Mouse (Mus musculus) urinary bladder, adult 2 months (tissue): ENCODE results near the gene Ppard. TPM values are rescaled to one million over a fixed set of nuclear protein-coding genes. Genes with fewer than 3 reads are reported as not detected.

Experiments
- DNase-seq: peaks from one replicate; pipeline ENCODE4 v3.0.0; 2022; ENCODE audit warnings: low spot score
- polyA plus RNA-seq: library from polyadenylated mRNA; depleted of rRNA; stranded (reverse); fragments of >200 nt; gene quantifications from 2 replicates; pipeline ENCODE4 v1.2.3, GENCODE M21; 2012

The Ppard gene
- polyA plus RNA-seq, 1 experiment, result 23.8 TPM

DNA sequence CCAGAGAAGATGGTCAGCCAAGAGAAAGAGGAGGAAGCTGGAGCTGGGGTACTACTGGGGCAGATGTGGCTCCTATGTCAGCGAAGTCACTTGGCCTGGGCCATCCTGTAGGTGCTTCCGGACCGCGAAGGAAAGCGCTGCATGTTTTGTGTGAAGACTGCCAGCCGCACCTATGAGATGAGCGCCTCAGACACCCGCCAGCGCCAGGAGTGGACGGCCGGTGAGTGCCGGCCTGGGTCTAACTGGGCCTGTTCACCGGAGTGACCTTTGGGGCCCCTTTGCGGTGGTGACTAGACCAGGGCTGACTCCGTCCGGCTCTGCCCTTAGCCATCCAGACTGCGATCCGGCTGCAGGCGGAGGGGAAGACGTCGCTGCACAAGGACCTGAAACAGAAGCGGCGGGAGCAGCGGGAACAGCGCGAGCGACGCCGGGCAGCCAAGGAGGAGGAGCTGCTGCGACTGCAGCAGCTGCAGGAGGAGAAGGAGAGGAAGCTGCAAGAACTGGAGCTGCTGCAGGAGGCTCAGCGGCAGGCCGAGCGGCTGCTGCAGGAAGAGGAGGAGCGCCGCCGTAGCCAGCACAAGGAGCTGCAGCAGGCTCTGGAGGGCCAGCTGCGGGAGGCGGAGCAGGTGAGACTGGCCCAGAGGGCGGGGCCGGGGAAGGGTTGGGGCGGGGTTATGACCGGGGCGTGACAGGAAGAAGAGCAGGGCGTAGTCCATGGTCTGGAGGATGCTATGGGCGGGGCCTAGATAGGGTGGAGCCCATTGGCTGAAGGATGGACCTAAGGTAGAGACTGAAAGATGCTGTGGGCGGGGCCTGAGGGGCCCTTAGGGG, 8.7 kb upstream of the Ppard start:
- peak; percentile 66 for DNase-seq

DNA sequence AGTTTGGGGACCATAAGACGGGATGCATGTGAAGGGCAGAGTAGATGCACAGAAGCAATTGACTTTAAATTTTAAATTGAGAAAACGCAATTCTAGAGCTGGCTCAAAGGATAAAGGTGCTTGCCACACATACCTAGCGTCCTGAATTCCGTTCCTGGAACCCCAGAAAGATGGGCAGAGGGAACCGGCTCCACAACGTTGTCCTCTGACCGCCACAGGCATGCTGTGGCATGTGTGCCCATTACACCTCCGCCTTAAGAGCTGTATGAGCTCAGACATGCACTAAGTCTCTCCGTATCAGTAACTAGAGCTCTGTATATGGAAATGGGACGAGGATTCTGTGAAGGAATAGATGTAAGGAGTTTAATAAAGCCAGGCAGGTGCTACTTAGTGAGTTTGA, 7.9 kb upstream of the Ppard start:
- no peak for DNase-seq

GRCm38 (mm10) chr17:28226014-28226413, 6.5 kb upstream of the Ppard start:
- DNase-seq, result peak; percentile 77

- no peak for DNase-seq
Observed at GRCm38 (mm10) chr17:28230486-28230885, 2.0 kb upstream of the Ppard start.

GRCm38 (mm10) chr17:28231026-28231736, 1.3 kb upstream of the Ppard start:
- no peak for DNase-seq

DNA sequence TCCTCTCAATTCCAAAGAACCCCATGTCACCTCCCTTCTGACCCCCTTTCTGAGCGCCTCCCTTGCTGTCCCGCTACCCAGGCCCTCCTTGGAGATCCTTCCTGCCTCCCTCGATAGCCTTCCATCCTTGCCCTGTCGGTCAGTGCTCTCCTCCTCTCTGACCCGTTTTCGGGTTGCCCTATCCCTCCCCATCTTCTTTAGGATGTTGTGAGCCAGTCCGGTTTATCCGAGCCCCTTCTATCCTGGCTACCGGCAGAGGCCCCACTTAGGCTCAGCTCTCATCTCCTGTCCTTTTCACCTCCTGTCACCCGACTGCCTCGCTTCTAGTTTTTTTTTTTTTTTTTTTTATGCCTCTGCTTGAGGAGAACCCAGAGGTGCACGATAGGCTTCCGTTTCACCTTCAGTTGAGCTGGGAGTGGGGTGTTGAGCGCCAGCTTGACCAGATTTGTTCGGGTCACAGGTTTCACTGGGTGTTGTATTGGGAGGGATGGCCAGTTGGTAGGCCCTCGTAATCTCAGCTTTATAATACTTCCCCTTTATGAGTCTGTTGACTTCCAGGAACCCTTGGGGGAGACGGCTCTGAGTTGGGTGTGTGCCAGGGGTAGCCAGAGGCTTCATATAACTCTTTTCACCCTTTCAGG, 711 bp downstream of the Ppard start:
- DNase-seq, result no peak

DNA sequence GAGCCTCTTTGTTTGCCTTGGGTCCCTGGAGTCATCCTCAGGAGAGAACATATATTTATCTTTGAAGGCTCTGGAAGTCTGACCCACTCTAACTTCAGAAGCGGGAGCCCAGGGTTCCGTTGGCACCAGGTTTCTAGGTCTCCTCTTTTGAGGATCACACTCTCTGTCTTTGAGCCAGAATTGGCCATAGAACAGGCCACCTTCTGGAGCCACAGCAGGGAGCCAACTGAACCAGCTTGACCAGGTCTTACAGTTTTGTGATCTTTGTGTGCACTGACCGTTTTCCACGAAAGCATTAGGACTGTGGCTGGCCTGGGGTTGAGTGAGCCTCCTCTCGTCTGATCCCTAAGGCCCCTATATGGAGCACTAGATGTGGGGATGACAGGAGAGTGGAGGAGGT, 2.1 kb downstream of the Ppard start:
- no peak for DNase-seq

- DNase-seq, result no peak
Observed at GRCm38 (mm10) chr17:28235982-28236635, 3.6 kb downstream of the Ppard start.

DNA sequence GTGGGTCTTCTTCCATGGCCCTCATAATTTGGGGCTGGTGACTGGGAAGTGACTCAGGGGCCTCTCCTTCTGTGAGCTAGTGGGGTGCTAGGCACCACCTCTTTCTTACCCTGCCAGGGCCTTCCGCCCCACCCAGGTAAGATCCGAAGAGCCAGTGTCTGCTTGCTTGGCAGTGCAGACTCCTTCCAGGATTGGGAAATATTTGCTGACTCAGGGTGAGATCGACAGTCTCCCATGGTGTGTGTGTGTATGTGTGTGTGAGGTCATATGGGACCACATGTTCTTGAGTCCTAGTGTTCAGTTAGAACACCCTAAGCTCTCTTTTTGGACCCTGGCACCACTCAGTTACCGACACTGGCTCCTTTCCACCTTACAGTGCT, 4.1 kb downstream of the Ppard start:
- DNase-seq, result no peak

GRCm38 (mm10) chr17:28237362-28237761, 4.9 kb downstream of the Ppard start:
- DNase-seq, result no peak

DNA sequence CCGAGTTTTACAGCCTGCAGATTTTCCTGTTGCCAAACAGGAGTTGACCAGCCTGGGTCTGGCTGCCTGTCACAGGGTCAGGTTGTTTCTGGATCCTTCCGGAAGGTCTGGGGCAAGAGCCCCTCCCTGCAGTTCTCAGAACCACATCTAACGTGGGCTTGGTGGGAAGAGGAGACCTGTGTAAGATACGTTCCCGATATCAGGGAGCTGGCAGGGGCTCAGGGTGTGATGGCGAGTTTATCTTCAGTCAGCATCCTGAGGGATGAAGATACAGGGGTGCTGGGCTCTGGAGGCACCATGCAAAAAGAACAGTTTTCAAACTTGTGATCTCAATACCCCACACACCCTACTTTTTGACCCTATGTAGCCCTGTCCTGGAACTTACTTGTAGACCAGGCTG, 5.4 kb downstream of the Ppard start:
- DNase-seq, result no peak

DNA sequence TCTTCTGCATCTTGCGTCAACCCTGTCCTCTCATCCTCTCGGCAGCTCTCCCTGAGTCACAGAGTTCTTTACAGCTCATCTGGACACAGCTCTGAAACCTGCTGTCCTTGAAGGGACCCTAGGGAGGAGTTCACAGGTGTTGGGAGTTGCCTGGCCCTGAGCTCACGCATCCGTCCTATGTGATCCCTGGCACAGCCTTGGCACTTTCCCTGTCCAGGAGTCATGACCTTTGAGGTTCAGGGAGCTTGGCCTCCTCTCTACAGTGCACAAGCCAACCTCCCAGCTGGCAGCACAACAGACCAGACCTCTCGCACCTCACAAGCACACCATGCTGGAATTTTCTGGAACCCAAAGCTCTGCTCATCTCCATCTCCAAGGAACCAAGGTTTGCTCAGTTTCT, 8.3 kb downstream of the Ppard start:
- DNase-seq, result no peak

DNA sequence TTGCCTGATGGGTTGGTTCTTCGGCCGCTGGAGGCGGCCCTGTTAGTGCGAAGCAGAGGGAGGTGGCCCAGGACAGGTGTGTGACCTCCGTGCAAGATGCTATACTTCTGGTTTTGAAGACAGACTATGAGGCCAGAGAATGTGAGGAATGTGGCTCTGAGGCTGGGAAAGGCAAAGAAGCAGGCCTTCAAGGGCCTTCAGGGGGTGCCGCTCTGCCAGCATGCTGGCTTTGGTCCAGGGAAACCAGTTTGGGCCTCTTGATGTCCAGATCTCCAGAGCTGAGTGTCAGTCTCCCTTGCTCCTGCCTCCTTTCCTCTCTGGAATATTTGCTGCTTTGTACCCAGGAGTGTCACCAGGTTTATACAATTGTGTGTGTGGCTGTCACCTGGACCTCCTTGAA, 9.8 kb downstream of the Ppard start:
- DNase-seq, result no peak

DNA sequence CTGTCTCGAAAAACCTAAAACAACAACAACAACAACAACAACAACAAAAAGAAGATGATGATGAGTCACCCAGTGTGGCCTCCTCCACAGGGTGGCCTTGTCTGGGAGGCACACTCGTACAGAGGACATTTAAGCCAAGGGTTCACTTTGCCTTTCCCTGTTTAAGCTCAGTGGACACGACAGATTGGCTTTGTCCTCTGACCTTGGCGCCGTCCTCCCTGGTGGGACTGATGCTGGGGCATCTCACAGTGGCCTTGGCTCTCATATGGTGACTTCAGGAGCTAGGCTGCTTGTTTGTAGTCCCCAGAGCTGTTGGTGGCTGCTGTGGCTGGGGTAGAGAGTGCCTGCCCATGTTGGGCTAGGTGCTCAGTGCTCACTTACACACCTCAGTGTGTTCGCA, 11.7 kb downstream of the Ppard start:
- no peak for DNase-seq

DNA sequence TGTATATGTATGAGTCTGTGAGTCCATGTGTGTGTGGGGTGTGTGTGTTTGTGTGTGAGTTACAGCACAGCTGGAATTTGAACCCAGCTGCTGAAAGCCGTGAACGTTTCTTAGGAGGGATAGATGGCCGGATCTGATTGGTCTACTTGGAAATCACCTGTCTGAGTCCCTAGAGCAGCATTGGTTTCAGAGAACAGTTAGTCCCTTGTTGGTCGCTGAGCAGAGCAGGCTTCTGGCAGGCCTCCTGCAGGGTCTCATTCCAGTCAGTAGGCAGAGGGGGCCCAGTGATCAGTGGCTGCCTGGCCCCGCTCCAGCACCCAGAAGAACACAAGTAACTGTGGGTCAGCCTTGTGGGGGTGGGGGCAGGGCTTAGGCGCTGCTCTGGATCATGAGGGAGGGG, 12.2 kb downstream of the Ppard start:
- no peak for DNase-seq

DNA sequence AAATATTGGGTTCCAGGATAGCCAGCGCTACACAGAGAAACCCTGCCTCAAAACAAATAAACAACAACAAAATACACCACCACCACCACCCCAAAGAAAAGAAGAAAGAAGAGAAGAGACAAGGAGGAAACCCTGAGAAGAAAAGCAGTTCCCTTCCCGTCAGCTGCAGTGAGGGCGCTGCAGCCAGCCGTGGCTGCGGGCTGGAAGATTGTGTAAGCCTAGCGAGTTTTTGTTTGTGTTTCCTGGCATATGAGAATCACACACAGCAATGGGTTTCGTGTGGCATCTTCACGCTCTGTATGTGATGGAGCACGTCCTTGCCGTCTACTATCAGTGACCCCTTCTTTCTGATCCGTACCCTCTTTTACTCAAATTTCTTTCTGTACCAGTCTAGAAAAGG, 14.1 kb downstream of the Ppard start:
- no peak for DNase-seq

DNA sequence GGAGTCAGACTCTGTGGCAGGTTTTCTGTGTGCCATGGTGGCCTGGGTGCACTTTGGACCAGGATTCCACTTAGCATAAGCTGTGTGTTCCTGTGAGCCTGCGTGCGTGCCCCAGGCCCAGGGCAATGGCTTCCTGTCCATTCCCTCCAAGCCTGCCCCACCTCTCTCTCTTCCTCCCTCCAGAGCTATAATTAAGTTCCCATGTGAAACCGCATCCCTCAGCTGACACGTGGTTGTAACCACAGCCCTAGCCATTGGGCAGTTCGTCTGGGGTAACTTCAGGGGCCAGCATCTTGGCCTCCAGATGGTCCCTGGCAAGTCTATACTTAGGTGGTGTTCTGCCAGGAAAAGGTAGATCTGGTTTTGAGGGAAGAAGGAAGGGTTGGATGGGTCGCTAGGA, 15.1 kb downstream of the Ppard start:
- DNase-seq, result no peak

GRCm38 (mm10) chr17:28249062-28249461, 16.6 kb downstream of the Ppard start:
- DNase-seq, result no peak

- no peak for DNase-seq
Observed at GRCm38 (mm10) chr17:28251579-28252280, 19.2 kb downstream of the Ppard start.

DNA sequence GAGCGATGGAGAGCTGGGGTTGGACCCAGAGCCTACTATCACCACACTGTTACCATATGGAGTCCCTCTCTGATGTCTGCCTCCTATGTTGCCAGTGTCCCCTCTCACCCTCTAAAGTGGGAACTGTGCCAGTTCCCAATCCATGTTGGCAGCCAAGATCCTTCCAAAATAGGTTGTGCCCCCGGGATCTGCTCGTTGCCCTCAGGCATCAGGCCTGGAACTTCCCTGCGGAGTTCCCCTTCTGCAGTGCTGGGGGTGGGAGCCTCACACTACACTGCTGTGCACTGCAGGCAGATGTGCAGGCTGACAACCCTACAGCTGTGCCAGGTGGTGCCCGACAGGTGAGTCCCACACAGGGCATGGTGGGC, 19.8 kb downstream of the Ppard start:
- no peak for DNase-seq

DNA sequence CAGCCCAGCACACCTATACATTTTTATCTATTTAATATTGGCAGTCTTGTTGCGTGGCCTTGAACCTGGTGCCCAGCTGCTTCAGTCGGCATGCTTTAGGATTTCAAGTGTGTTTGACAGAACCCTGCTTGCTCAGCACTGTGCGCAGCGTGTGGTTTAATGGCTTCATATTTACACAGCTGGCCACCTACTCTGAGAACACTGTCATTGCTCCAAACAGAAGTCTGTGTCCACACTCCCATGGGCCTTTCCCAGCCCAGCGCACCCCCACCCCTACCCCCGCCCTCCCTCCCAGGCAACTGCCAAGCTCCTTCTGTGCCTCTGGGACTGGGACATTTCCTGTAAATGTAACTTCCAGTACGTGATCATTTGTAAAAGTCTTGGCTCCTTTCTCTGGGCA, 20.7 kb downstream of the Ppard start:
- DNase-seq, result no peak

DNA sequence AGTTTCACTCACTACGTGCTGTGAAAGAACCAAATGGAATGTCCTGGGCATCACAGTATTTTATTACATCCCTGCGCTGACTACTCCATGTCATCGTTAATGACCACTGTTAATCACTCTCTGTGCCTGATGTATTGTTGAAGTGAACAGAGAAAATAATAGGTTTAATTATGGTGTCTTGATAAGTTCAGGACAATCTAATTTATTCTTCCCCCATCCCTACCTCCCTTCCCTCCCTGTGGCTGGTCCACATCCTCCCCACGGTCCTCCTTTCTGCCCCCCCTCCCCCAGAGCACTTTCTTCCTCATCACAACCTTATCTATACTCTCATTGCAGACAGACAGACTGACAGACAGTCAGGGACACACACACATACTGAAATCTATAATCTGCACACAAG, 22.3 kb downstream of the Ppard start:
- DNase-seq, result no peak
